Mouse (Mus musculus): ENCODE results near the gene Hnf4a. TPM values are rescaled to one million over a fixed set of nuclear protein-coding genes. Genes with fewer than 3 reads are reported as not detected.

Gene Hnf4a
- total and polyA plus RNA-seq, 3 experiments: not detected

- Histone ChIP-seq H3K36me3 (ENCODE audit: control insufficient read depth, insufficient read depth, low read length) (peaks cover 15% of the 10 kb centered on the region), H3K4me3 (no peak overlapping the region), H3K27me3 (ENCODE audit: control insufficient read depth, insufficient read depth, low read length) (no peaks in the 10 kb centered on the region), H3K79me2 (replicated peaks; ENCODE audit: control insufficient read depth, insufficient read depth, low read length) (no peaks in the 10 kb centered on the region), H3K4me1 (ENCODE audit: control insufficient read depth, insufficient read depth, low read length) (peaks cover 29% of the 10 kb centered on the region), H3K27ac (no peak overlapping the region), H3K9ac (ENCODE audit: low read depth, low read length) (no peak overlapping the region)
- DNase-seq: no peak
- TF ChIP-seq EP300 (IDR thresholded peaks at IDR 0.05; ENCODE audit: insufficient read depth, low read depth, low read length) (no peak), CTCF (IDR thresholded peaks at IDR 0.05) (peak; percentile 64)
- intact Hi-C loops (cut with DNase I): loop anchor here (2.0 kb wide), 1 partner anchor 63 kb away; no protein-coding TSS in a partner anchor
- WGBS: 67% methylated on average over 4 of the region's 4 CpGs
Measured at GRCm38 (mm10) chr2:163597661-163598060, 91.1 kb downstream of the Hnf4a start.

GRCm38 (mm10) chr2:163599226-163599625, 92.6 kb downstream of the Hnf4a start:
- Histone ChIP-seq H3K79me2 (replicated peaks; ENCODE audit: control insufficient read depth, insufficient read depth, low read length) (no peaks in the 10 kb centered on the region), H3K4me1 (ENCODE audit: control insufficient read depth, insufficient read depth, low read length) (peaks cover 31% of the 10 kb centered on the region), H3K9ac (ENCODE audit: low read depth, low read length) (no peak overlapping the region), H3K27me3 (ENCODE audit: control insufficient read depth, insufficient read depth, low read length) (no peaks in the 10 kb centered on the region), H3K27ac (no peak overlapping the region), H3K4me3 (no peak overlapping the region), H3K36me3 (ENCODE audit: control insufficient read depth, insufficient read depth, low read length) (peaks cover 15% of the 10 kb centered on the region)
- TF ChIP-seq EP300 (IDR thresholded peaks at IDR 0.05; ENCODE audit: insufficient read depth, low read depth, low read length) (0 out of 2 replicates have a peak, but pooled peaks have one; percentile 21), POLR2A (IDR thresholded peaks at IDR 0.05; ENCODE audit: insufficient read depth, low read depth, low read length) (no peak), CTCF (IDR thresholded peaks at IDR 0.05) (peak; percentile 95)
- intact Hi-C loops (cut with DNase I): loop anchor here (2.0 kb wide), 1 partner anchor 64 kb away; no protein-coding TSS in a partner anchor
- 0% methylated on average over 1 of the region's 1 CpGs for WGBS
- peak; percentile 63 to 80 for DNase-seq

GRCm38 (mm10) chr2:163601066-163601465, 94.5 kb downstream of the Hnf4a start:
- Histone ChIP-seq H3K9ac (ENCODE audit: low read depth, low read length) (no peak overlapping the region), H3K79me2 (replicated peaks; ENCODE audit: control insufficient read depth, insufficient read depth, low read length) (no peaks in the 10 kb centered on the region), H3K4me3 (no peak overlapping the region), H3K27ac (no peak overlapping the region), H3K36me3 (ENCODE audit: control insufficient read depth, insufficient read depth, low read length) (peaks cover 12% of the 10 kb centered on the region), H3K4me1 (ENCODE audit: control insufficient read depth, insufficient read depth, low read length) (peaks cover 18% of the 10 kb centered on the region), H3K27me3 (ENCODE audit: control insufficient read depth, insufficient read depth, low read length) (no peaks in the 10 kb centered on the region)
- 67% methylated on average over 7 of the region's 7 CpGs for WGBS
- no peak for DNase-seq
- intact Hi-C loops (cut with DNase I): loop anchor here (10.0 kb wide), 1 partner anchor 184 kb away; no protein-coding TSS in a partner anchor
- no peak for TF ChIP-seq POLR2A (IDR thresholded peaks at IDR 0.05; ENCODE audit: insufficient read depth, low read depth, low read length)

GRCm38 (mm10) chr2:163601712-163602100, 95.1 kb downstream of the Hnf4a start:
- no peak for TF ChIP-seq EP300 (IDR thresholded peaks at IDR 0.05; ENCODE audit: insufficient read depth, low read depth, low read length)
- TF ChIP-seq CTCF (IDR thresholded peaks at IDR 0.05): no peak
- no peak for TF ChIP-seq POLR2A (IDR thresholded peaks at IDR 0.05; ENCODE audit: insufficient read depth, low read depth, low read length)
- Histone ChIP-seq H3K4me1 (ENCODE audit: control insufficient read depth, insufficient read depth, low read length) (peaks cover 12% of the 10 kb centered on the region), H3K79me2 (replicated peaks; ENCODE audit: control insufficient read depth, insufficient read depth, low read length) (no peaks in the 10 kb centered on the region), H3K36me3 (ENCODE audit: control insufficient read depth, insufficient read depth, low read length) (peaks cover 7% of the 10 kb centered on the region), H3K27ac (peak overlapping the region; percentile 96), H3K4me3 (peak overlapping the region; percentile 96), H3K9ac (ENCODE audit: low read depth, low read length) (peak overlapping the region; percentile 56), H3K27me3 (ENCODE audit: control insufficient read depth, insufficient read depth, low read length) (no peaks in the 10 kb centered on the region)
- no peak for DNase-seq
- intact Hi-C loops (cut with DNase I): loop anchor here (1.0 to 10.0 kb wide), 3 partner anchors 43 to 183 kb away; partner anchors contain the start of gene Serinc3
- WGBS: 69% methylated on average over 7 of the region's 7 CpGs

- peaks cover 6% of the 10 kb centered on the region for H3K4me1 ChIP-seq (ENCODE audit: control insufficient read depth, insufficient read depth, low read length)
- H3K27me3 ChIP-seq (ENCODE audit: control insufficient read depth, insufficient read depth, low read length): no peaks in the 10 kb centered on the region
- peak within 1 kb of the TSS; percentile 94 for H3K9ac ChIP-seq (ENCODE audit: low read depth, low read length)
- WGBS: under 1% methylated on average over 57 of the region's 57 CpGs
- no peaks in the 10 kb centered on the region for H3K79me2 ChIP-seq (replicated peaks; ENCODE audit: control insufficient read depth, insufficient read depth, low read length)
- intact Hi-C loops (cut with DNase I): loop anchor here (1.0 to 10.0 kb wide), 3 partner anchors 42 to 182 kb away; partner anchors contain the start of gene Serinc3
- H3K4me3 ChIP-seq: peak within 1 kb of the TSS; percentile 96
- TF ChIP-seq EP300 (IDR thresholded peaks at IDR 0.05; ENCODE audit: insufficient read depth, low read depth, low read length): peak; percentile 66; the same call in 1 of the 2 replicates
- TF ChIP-seq POLR2A (IDR thresholded peaks at IDR 0.05; ENCODE audit: insufficient read depth, low read depth, low read length): peak; percentile 75
- peak; percentile 84 for TF ChIP-seq CTCF (IDR thresholded peaks at IDR 0.05)
- DNase-seq: peak; percentile 91 to 92
- peak within 1 kb of the TSS; percentile 96 for H3K27ac ChIP-seq
- H3K36me3 ChIP-seq (ENCODE audit: control insufficient read depth, insufficient read depth, low read length): peaks cover 3% of the 10 kb centered on the region; the same call in 1 of the 2 replicates
Measured at GRCm38 (mm10) chr2:163602101-163602971, 95.7 kb downstream of the Hnf4a start, which contains the start of gene Ttpal. Gene Ttpal, plus strand, starts transcription at chr2:163602314.

GRCm38 (mm10) chr2:163606161-163606560, 99.6 kb downstream of the Hnf4a start:
- no peak for DNase-seq
- TF ChIP-seq POLR2A (IDR thresholded peaks at IDR 0.05; ENCODE audit: insufficient read depth, low read depth, low read length): no peak
- TF ChIP-seq EP300 (IDR thresholded peaks at IDR 0.05; ENCODE audit: insufficient read depth, low read depth, low read length): no peak
- TF ChIP-seq CTCF (IDR thresholded peaks at IDR 0.05): no peak

More at GRCm38 (mm10) chr2:163606161-163606560, 99.6 kb downstream of the Hnf4a start:
- Histone ChIP-seq H3K9ac (ENCODE audit: low read depth, low read length) (no peak overlapping the region), H3K36me3 (ENCODE audit: control insufficient read depth, insufficient read depth, low read length) (peaks cover 3% of the 10 kb centered on the region; the same call in 1 of the 2 replicates), H3K4me3 (no peak overlapping the region), H3K79me2 (replicated peaks; ENCODE audit: control insufficient read depth, insufficient read depth, low read length) (no peaks in the 10 kb centered on the region), H3K27me3 (ENCODE audit: control insufficient read depth, insufficient read depth, low read length) (no peaks in the 10 kb centered on the region), H3K4me1 (ENCODE audit: control insufficient read depth, insufficient read depth, low read length) (peaks cover 5% of the 10 kb centered on the region), H3K27ac (no peak overlapping the region)
- 88% methylated on average over 7 of the region's 7 CpGs for WGBS
- intact Hi-C loops (cut with DNase I): loop anchor here (10.0 kb wide), 1 partner anchor 179 kb away; no protein-coding TSS in a partner anchor
